Mouse (Mus musculus): Measurements from ENCODE around the gene Pkm. TPM values are rescaled to one million over a fixed set of nuclear protein-coding genes. Genes with fewer than 3 reads are reported as not detected.
A peak's percentile ranks its signal among the peaks of the same experiment; 100 is the strongest.

Pkm gene
- polyA plus RNA-seq, 1 experiment from 2014 or later, result 164 TPM

DNA sequence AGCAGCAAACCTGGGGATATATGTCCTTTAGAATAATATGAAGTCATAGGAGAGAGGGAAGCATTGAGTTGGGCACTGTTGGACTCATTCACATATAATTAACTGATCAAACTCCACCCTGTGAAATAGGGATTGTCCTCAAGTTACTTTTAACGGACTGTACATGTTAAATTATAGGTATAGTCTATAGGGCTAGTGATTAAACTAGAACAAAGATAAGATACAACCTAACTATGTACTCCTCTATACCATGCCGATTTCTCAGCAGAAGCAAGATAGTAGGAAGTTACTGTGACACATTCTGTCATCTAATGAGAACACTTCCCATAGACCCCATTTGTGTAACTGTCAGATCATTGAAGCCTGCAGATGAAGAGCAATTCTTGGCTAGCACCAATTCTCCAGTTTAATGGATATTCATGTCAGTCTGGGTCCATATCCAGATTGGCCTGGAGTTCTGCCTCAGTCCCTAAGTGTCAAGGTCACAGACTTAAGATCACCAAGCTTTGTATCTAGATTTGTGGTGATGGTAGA lies 1.7 kb upstream of the Pkm start:
- no peaks in the 10 kb centered on the region for H3K36me3 ChIP-seq (replicated peaks)
- H3K9ac ChIP-seq, result no peak overlapping the region
- H3K4me1 ChIP-seq (replicated peaks), result peaks cover 36% of the 10 kb centered on the region
- no peak overlapping the region for H3K4me2 ChIP-seq
- H3K4me3 ChIP-seq (replicated peaks), result no peak overlapping the region
- H3K27me3 ChIP-seq, result peaks cover 70% of the 10 kb centered on the region
- no peak for ATAC-seq (ENCODE audit: insufficient read depth)
- H3K9me3 ChIP-seq (replicated peaks), result no peaks in the 10 kb centered on the region
- H3K27ac ChIP-seq (replicated peaks), result no peak overlapping the region
- WGBS (ENCODE audit: insufficient replicate concordance), result 46% methylated on average over 2 of the region's 2 CpGs

- H3K4me2 ChIP-seq, result peak overlapping the region; percentile 83
- peaks cover 59% of the 10 kb centered on the region for H3K4me1 ChIP-seq (replicated peaks)
- peak; percentile 6 for ATAC-seq (ENCODE audit: insufficient read depth)
- no peaks in the 10 kb centered on the region for H3K9me3 ChIP-seq (replicated peaks)
- peak overlapping the region; percentile 52; the same call in 1 of the 2 replicates for H3K9ac ChIP-seq
- H3K4me3 ChIP-seq (replicated peaks), result peak overlapping the region; percentile 65
- peaks cover 87% of the 10 kb centered on the region for H3K27me3 ChIP-seq
- WGBS (ENCODE audit: insufficient replicate concordance), result under 1% methylated on average over 65 of the region's 65 CpGs
- no peaks in the 10 kb centered on the region for H3K36me3 ChIP-seq (replicated peaks)
- H3K27ac ChIP-seq (replicated peaks), result peak overlapping the region; percentile 77
Observed at GRCm38 (mm10) chr9:59656635-59657617, 758 bp downstream of the Pkm start.

- Histone ChIP-seq H3K27ac (replicated peaks) (no peak overlapping the region), H3K4me3 (replicated peaks) (peak overlapping the region; percentile 65), H3K4me1 (replicated peaks) (peaks cover 60% of the 10 kb centered on the region), H3K9ac (no peak overlapping the region), H3K27me3 (peaks cover 94% of the 10 kb centered on the region), H3K9me3 (replicated peaks) (no peaks in the 10 kb centered on the region), H3K4me2 (peak overlapping the region; percentile 83), H3K36me3 (replicated peaks) (no peaks in the 10 kb centered on the region)
- WGBS (ENCODE audit: insufficient replicate concordance), result 15% methylated on average over 4 of the region's 4 CpGs
- no peak for ATAC-seq (ENCODE audit: insufficient read depth)
Observed at GRCm38 (mm10) chr9:59658146-59658545, 2.0 kb downstream of the Pkm start.

- Histone ChIP-seq H3K27me3 (peaks cover 95% of the 10 kb centered on the region), H3K4me1 (replicated peaks) (peaks cover 51% of the 10 kb centered on the region), H3K9ac (no peak overlapping the region), H3K27ac (replicated peaks) (0 out of 2 replicates have a peak overlapping the region, but pooled peaks have one; percentile 22), H3K4me2 (peak overlapping the region; percentile 83), H3K36me3 (replicated peaks) (no peaks in the 10 kb centered on the region), H3K4me3 (replicated peaks) (0 out of 2 replicates have a peak overlapping the region, but pooled peaks have one; percentile 0), H3K9me3 (replicated peaks) (no peaks in the 10 kb centered on the region)
- no peak for ATAC-seq (ENCODE audit: insufficient read depth)
- WGBS (ENCODE audit: insufficient replicate concordance), result 22% methylated on average over 14 of the region's 14 CpGs
Observed at GRCm38 (mm10) chr9:59659036-59660026, 3.2 kb downstream of the Pkm start.

- peaks cover 95% of the 10 kb centered on the region for H3K27me3 ChIP-seq
- H3K4me2 ChIP-seq, result peak overlapping the region; percentile 41
- peaks cover 51% of the 10 kb centered on the region for H3K4me1 ChIP-seq (replicated peaks)
- no peak for ATAC-seq (ENCODE audit: insufficient read depth)
- 0 out of 2 replicates have a peak overlapping the region, but pooled peaks have one; percentile 22 for H3K27ac ChIP-seq (replicated peaks)
- 28% methylated on average over 10 of the region's 10 CpGs for WGBS (ENCODE audit: insufficient replicate concordance)
- H3K9me3 ChIP-seq (replicated peaks), result no peaks in the 10 kb centered on the region
- no peak overlapping the region for H3K9ac ChIP-seq
- H3K4me3 ChIP-seq (replicated peaks), result no peak overlapping the region
- H3K36me3 ChIP-seq (replicated peaks), result no peaks in the 10 kb centered on the region
Observed at GRCm38 (mm10) chr9:59660421-59660820, 4.3 kb downstream of the Pkm start.

- H3K4me1 ChIP-seq (replicated peaks), result peaks cover 42% of the 10 kb centered on the region
- peak overlapping the region; percentile 41; the same call in 1 of the 2 replicates for H3K4me2 ChIP-seq
- H3K9me3 ChIP-seq (replicated peaks), result no peaks in the 10 kb centered on the region
- no peak overlapping the region for H3K27ac ChIP-seq (replicated peaks)
- 0 out of 2 replicates have a peak, but pooled peaks cover 2% of the 10 kb centered on the region for H3K36me3 ChIP-seq (replicated peaks)
- peak; percentile 36; the same call in 1 of the 2 replicates for ATAC-seq (ENCODE audit: insufficient read depth)
- no peak overlapping the region for H3K9ac ChIP-seq
- no peak overlapping the region for H3K4me3 ChIP-seq (replicated peaks)
- 35% methylated on average over 6 of the region's 6 CpGs for WGBS (ENCODE audit: insufficient replicate concordance)
- peaks cover 95% of the 10 kb centered on the region for H3K27me3 ChIP-seq
Observed at GRCm38 (mm10) chr9:59661298-59661975, 5.3 kb downstream of the Pkm start.

DNA sequence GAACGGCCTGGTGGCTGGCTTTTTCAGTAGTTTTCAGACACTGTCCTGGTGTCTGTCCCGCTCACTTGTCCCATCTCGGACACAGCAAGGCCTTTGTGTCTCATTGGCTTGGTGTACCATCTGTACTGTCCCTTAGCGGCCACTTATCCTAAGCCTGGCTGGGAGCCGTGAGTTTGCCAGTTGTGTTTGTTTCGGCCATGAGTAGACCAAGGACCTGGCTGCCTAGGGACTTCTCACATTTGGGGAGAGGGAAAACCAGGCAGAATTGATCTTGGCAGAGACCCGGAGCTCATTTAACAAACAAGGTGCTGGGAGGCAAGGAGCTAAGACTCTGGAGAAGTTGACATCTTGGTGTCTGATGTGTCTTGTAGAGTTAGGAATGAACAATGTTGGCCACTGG lies 7.1 kb downstream of the Pkm start:
- Histone ChIP-seq H3K4me1 (replicated peaks) (peaks cover 32% of the 10 kb centered on the region), H3K27me3 (peaks cover 91% of the 10 kb centered on the region), H3K4me3 (replicated peaks) (no peak overlapping the region), H3K27ac (replicated peaks) (no peak overlapping the region), H3K4me2 (no peak overlapping the region), H3K9ac (no peak overlapping the region), H3K36me3 (replicated peaks) (0 out of 2 replicates have a peak, but pooled peaks cover 7% of the 10 kb centered on the region), H3K9me3 (replicated peaks) (no peaks in the 10 kb centered on the region)
- no peak for ATAC-seq (ENCODE audit: insufficient read depth)
- WGBS (ENCODE audit: insufficient replicate concordance), result 78% methylated on average over 7 of the region's 7 CpGs

- ATAC-seq (ENCODE audit: insufficient read depth), result no peak
- 73% methylated on average over 3 of the region's 3 CpGs for WGBS (ENCODE audit: insufficient replicate concordance)
- H3K27me3 ChIP-seq, result peaks cover 87% of the 10 kb centered on the region
- H3K4me3 ChIP-seq (replicated peaks), result no peak overlapping the region
- H3K4me1 ChIP-seq (replicated peaks), result peaks cover 31% of the 10 kb centered on the region
- H3K9ac ChIP-seq, result no peak overlapping the region
- H3K4me2 ChIP-seq, result no peak overlapping the region
- no peaks in the 10 kb centered on the region for H3K9me3 ChIP-seq (replicated peaks)
- 0 out of 2 replicates have a peak, but pooled peaks cover 7% of the 10 kb centered on the region for H3K36me3 ChIP-seq (replicated peaks)
- no peak overlapping the region for H3K27ac ChIP-seq (replicated peaks)
Observed at GRCm38 (mm10) chr9:59663957-59664356, 7.8 kb downstream of the Pkm start.

GRCm38 (mm10) chr9:59664664-59665256 lies 8.6 kb downstream of the Pkm start:
- H3K36me3 ChIP-seq (replicated peaks), result 0 out of 2 replicates have a peak, but pooled peaks cover 7% of the 10 kb centered on the region
- ATAC-seq (ENCODE audit: insufficient read depth), result no peak
- no peak overlapping the region for H3K27ac ChIP-seq (replicated peaks)
- H3K9ac ChIP-seq, result no peak overlapping the region
- 62% methylated on average over 4 of the region's 4 CpGs for WGBS (ENCODE audit: insufficient replicate concordance)
- H3K4me2 ChIP-seq, result no peak overlapping the region
- peaks cover 25% of the 10 kb centered on the region for H3K4me1 ChIP-seq (replicated peaks)
- H3K4me3 ChIP-seq (replicated peaks), result no peak overlapping the region
- H3K9me3 ChIP-seq (replicated peaks), result no peaks in the 10 kb centered on the region
- peaks cover 85% of the 10 kb centered on the region for H3K27me3 ChIP-seq

DNA sequence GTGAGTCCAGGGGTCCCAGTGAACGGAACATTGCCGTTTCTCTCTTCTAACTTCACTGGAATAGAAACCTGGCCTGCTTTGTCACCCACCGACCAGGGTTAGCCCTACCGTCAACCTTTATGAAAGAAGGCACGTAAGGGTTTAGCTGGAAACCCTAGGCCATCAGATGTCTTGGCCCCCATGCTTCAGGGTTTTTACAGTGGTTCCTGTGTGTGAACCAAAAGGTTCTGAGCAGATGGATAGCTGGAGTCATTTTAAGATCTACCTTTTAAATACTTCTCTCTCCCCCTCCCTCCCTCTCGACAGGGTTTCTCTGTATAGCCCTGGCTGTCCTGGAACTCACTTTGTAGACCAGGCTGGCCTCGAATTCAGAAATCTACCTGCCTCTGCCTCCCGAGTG lies 9.8 kb downstream of the Pkm start:
- Histone ChIP-seq H3K27me3 (peaks cover 85% of the 10 kb centered on the region), H3K27ac (replicated peaks) (no peak overlapping the region), H3K4me2 (no peak overlapping the region), H3K36me3 (replicated peaks) (peaks cover 15% of the 10 kb centered on the region), H3K4me1 (replicated peaks) (peaks cover 13% of the 10 kb centered on the region), H3K9ac (no peak overlapping the region), H3K9me3 (replicated peaks) (no peaks in the 10 kb centered on the region), H3K4me3 (replicated peaks) (no peak overlapping the region)
- ATAC-seq (ENCODE audit: insufficient read depth), result no peak
- WGBS (ENCODE audit: insufficient replicate concordance), result 74% methylated on average over 8 of the region's 8 CpGs
